Mouse (Mus musculus) T-helper 1 cell (primary cell): ENCODE results near the gene Pth2.
"Not testable (repeated sequence)": the region's sequence is repeated elsewhere in the genome, so short reads cannot be mapped to it uniquely, and the experiment has no call there.

Experiments
- in situ Hi-C: fragments of 300-600 bp; cut with MboI, MseI; formaldehyde crosslinking; loops from one replicate; pipeline ENCODE4 v1.15.1; 2025; ENCODE audit warnings: high pct_unique_total_duplicates

The Pth2 gene

GRCm38 (mm10) chr7:45173772-45174171 lies 7.0 kb upstream of the Pth2 start:
- in situ Hi-C loops = not testable (repeated sequence)

GRCm38 (mm10) chr7:45174567-45175280 lies 6.1 kb upstream of the Pth2 start:
- in situ Hi-C loops = no loop called here

DNA sequence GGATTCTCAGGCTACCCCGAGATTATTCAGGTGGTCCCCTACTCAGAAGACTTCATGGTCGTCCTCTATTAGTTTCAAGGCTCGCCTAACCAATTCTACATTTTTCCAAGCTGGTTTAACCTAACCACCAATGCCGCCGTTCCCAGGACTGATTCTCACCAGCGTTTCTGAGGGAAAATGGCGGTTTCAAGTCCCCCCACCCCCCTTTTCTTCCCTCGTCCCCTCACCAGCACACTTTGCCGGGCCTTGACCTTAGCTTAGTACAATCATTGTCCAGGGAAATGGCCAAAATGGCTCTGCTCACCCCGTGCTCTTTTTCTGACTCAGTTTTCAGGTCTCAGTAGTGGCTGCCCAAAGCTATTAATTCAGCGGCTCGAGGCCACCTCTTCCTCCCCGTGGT lies 5.4 kb upstream of the Pth2 start:
- in situ Hi-C loops = no loop called here

- in situ Hi-C loops = no loop called here
Measured at GRCm38 (mm10) chr7:45175929-45176328, 4.9 kb upstream of the Pth2 start.

- in situ Hi-C loops = no loop called here
Measured at GRCm38 (mm10) chr7:45176356-45176755, 4.4 kb upstream of the Pth2 start.

- in situ Hi-C loops = no loop called here
Measured at GRCm38 (mm10) chr7:45178550-45178949, 2.2 kb upstream of the Pth2 start.

DNA sequence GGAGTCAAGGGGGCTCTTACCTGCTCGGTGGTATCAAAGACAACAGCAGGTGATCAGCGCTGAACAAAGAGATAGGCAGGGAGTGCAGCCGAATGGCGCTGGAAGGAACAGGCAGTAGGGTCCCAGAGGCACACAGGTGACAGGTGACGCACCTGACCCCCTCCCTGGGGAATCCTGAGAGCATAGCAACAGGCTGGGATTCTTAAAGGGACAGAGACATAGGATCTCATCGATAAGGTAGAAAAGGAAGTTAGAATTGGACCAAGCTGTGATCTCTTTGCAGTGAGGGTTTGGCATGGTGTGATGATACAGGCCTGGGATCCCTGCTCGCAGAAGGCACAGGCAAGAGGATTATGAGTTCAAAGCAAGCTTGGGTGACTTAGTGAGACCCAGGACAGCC lies 1.3 kb upstream of the Pth2 start, which contains the start of gene Gfy:
Gene Gfy, minus strand, starts transcription at position 101 of the 400 bp plus-strand sequence.
- in situ Hi-C loops = no loop called here

- in situ Hi-C loops = no loop called here
Measured at GRCm38 (mm10) chr7:45181540-45181939, 745 bp downstream of the Pth2 start.

DNA sequence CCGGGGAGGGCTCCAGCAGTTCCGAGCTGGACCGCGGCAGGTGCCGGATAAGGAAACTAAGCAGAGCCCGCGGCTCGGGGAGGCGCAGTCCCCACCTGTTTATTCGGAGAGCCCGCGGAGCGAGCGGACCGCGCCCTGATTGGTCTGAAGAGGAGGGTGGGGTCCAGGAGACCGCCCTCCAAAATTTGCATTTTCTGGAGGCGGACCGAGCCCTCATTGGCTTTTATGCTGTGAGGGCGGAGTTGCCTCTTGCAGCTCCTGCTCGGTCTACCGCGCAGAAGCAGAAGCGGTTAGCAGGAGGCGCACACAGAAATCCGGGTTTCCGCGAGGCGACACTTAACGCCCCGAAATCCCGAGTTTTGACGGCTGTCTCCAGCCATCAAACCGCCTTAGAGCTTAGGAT lies 1.4 kb downstream of the Pth2 start:
- in situ Hi-C loops = no loop called here

- in situ Hi-C loops = no loop called here
Measured at GRCm38 (mm10) chr7:45182606-45183005, 1.8 kb downstream of the Pth2 start.

- in situ Hi-C loops = no loop called here
Measured at GRCm38 (mm10) chr7:45183672-45184071, 2.9 kb downstream of the Pth2 start.

GRCm38 (mm10) chr7:45185921-45186320 lies 5.1 kb downstream of the Pth2 start:
- in situ Hi-C loops = no loop called here

GRCm38 (mm10) chr7:45189600-45189999 lies 8.8 kb downstream of the Pth2 start:
- in situ Hi-C loops = no loop called here

DNA sequence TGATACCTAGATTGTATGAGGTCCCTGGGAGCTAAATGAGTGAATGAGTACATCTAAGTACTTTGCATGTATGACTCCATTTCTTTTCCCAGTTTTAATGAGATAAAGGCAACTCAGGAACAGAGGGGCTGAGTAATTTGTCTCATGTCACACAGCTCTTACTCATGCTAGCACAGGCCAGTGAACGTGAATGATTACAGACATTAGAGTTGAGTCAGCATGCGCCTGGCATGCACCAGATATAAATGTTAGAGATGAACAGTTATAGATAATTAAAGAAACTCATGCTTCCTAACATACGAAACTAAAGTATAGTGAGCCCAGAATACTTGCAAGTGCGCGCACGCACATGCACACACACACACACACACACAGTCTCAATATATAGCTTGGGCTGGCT lies 9.4 kb downstream of the Pth2 start:
- in situ Hi-C loops = no loop called here

GRCm38 (mm10) chr7:45191161-45191560 lies 10.4 kb downstream of the Pth2 start:
- in situ Hi-C loops = no loop called here

GRCm38 (mm10) chr7:45191803-45192363 lies 11.1 kb downstream of the Pth2 start:
- in situ Hi-C loops = no loop called here

GRCm38 (mm10) chr7:45192585-45193310 lies 12.0 kb downstream of the Pth2 start:
- in situ Hi-C loops = no loop called here

DNA sequence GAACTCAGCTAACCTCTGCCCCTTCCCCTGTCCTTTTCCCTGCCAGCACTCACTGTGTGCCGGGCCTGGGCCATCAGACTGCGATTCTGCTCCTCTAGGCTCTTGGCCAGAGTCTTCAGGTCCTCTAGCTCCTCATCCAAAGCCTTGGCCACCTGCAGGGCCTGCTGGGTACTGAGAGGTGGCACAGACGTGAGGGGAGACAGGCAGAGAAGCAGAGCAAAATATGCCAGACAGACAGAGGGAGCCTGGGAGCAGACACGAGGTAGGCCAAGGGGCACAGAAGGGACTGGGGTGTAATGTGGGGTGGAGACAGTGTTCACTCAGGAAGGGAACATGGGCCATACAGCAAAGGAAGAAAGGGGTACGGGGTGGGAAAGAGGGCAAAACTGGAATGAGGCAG lies 12.6 kb downstream of the Pth2 start:
- in situ Hi-C loops = no loop called here

- in situ Hi-C loops = no loop called here
Measured at GRCm38 (mm10) chr7:45193871-45194785, 13.3 kb downstream of the Pth2 start.

DNA sequence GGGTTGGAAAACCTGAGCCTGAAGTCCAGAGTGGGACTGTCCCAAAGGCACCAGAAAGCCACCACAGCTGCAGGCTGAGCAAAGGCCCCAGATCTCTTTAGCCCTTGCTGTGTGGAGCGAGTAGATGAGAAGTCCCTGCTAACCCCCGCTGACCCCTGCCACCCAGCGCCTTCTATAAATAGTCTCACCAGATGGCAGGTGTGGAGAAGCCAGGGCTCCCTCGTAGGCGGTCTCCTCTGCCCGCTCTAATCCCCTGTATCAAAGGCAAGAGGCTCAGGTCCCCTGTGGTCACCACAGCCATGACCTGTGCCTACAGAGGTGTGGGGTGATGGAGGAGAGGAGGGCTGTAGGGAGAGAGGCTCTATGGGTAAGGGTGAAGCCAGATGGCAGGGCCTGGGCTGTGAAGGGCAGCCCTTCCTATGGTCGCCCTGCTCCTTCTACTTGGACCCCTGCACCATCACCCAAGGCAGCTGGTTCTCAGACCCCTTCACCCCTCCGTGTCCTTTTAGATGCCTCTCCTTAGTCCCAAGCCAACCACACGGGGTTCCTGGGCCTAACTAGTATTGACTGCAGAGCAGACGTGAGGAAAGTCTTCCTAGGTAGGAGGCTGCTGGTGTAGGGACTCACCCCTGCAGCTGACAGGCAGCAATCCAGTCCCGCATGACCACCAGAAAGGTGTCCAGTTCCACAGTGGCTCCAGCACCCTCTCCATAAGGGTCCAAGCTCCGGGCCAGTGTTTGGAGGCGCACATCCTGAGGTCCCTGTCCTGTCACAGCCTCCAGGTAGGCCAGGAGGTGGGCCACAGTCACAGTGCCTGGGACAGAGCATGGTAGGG lies 14.8 kb downstream of the Pth2 start:
- in situ Hi-C loops = no loop called here

DNA sequence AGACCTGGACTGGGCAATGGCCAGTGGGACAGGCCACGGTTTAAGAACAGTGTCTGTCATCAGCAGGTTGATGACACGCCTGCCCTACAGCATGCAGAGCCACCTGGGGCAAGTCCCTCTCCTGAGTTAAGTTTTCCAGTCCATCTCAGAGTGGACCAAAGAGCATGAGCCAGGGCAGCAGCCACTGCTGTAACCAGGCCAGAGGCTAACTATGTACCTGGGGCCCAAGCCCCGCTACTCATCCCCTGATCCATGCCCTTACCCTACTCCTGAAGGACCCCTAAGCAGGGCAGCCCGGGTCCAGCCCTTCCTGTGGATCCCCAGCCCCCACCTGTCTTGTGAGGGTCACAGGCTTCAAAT lies 15.4 kb downstream of the Pth2 start:
- in situ Hi-C loops = no loop called here
